Mouse (Mus musculus) lung, adult 2 months (tissue): Measurements from ENCODE around the gene Spry2.

Source experiments
- CTCF ChIP-seq: fragments of 200-500 bp; IDR thresholded peaks from 2 replicates; pipeline ENCODE4 v1.5.1; 2011; ENCODE audit warnings: mild to moderate bottlenecking, low read length, control low read depth; ENCODE audit not compliant: insufficient read depth
- POLR2A ChIP-seq: fragments of 200-500 bp; IDR thresholded peaks from 2 replicates; pipeline ENCODE4 v1.6.1; 2011; ENCODE audit warnings: low read depth, mild to moderate bottlenecking, control low read depth, low read length, borderline replicate concordance; ENCODE audit errors: extremely low read depth

- no peak for TF ChIP-seq CTCF
- TF ChIP-seq POLR2A = no peak
These were observed 24.6 kb upstream of the Spry2 start for GRCm38 (mm10) chr14:105921217-105921695.
